ENCODE assay signal across 10 mouse cellular contexts in the genomic region with DNA sequence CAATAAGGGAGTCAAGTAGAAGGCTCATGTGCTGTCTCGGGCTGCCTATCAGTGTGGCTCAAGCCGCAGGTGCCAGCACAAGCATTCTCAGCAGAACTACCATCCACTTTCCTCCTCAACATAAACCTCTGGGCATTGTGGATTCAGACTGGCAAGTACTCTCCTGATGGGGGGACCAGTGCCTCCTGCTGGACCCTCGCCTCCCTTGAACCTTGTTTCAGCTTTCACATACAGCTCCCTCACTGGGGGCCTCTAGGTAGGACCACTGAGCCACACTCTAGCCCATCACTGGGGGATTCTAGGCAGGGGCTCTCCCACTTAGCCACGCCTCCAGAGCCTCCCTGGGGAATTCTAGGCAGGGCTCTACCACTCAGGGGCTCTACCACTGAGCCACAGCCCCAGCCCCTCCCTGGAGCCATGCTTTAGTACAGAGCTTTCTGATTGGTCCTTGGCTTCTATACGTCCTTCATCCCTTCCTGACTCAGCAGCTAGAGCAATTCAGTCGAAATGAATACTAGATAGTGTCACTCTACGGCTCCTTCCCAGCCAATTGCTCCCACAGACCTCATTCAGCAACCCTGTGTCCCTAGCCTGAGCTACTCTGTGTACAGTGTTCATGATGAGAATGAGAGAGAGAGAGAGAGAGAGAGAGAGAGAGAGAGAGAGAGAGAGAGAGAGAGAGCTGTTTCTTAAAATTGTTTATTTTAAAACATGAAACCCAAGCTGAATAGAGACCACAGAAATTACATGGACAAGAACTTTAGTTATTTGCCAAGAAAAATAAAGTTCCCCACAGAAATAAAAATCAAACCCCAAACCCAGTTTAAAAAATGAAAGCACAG. TPM values are rescaled to one million over a fixed set of nuclear protein-coding genes. Genes with fewer than 3 reads are reported as not detected.
DNase-seq lines count a peak whose midpoint lies in the region; ATAC-seq and TF ChIP-seq lines count a peak whose summit lies in the region.
"Had no signal": no experiment of that assay in that cellular context is flagged by ENCODE, and none has a peak within 500 bp of the region (broad histone marks: within the 10 kb centered on the region; RNA-seq: fewer than 3 reads in every experiment).

No protein-coding gene starts in this region.

- TF ChIP-seq CTCF in midbrain, postnatal 0 days (IDR thresholded peaks at IDR 0.05) = peak; percentile 43

- H3K9ac ChIP-seq in midbrain, postnatal 0 days (replicated peaks; ENCODE audit: low read length, poor library complexity, severe bottlenecking) = no peak overlapping the region
- no peak overlapping the region for H3K9ac ChIP-seq in liver, embryonic 12.5 days

- peaks cover 40% of the 10 kb centered on the region for H3K4me1 ChIP-seq in hindbrain, embryonic 10.5 days (replicated peaks)
- H3K4me1 ChIP-seq in midbrain, postnatal 0 days (ENCODE audit: insufficient read depth, low read length) = 0 out of 2 replicates have a peak, but pooled peaks cover 3% of the 10 kb centered on the region
- peaks cover 46% of the 10 kb centered on the region for H3K4me1 ChIP-seq in liver, embryonic 12.5 days

- H3K27me3 ChIP-seq in hindbrain, embryonic 10.5 days (ENCODE audit: insufficient read depth, poor library complexity, severe bottlenecking) = no peaks in the 10 kb centered on the region
- no peaks in the 10 kb centered on the region for H3K27me3 ChIP-seq in midbrain, postnatal 0 days (ENCODE audit: insufficient read depth, low read length)
- H3K27me3 ChIP-seq in liver, embryonic 12.5 days (replicated peaks) = no peaks in the 10 kb centered on the region
- H3K27me3 ChIP-seq: Patski had no signal

- no peaks in the 10 kb centered on the region for H3K9me3 ChIP-seq in hindbrain, embryonic 10.5 days
- no peaks in the 10 kb centered on the region for H3K9me3 ChIP-seq in midbrain, postnatal 0 days (ENCODE audit: low read length)
- no peaks in the 10 kb centered on the region for H3K9me3 ChIP-seq in liver, embryonic 12.5 days (replicated peaks)

- DNase-seq in layer of hippocampus, adult 9-11 months = peak; percentile 17
- no peak for DNase-seq in layer of hippocampus, adult 9-10 months (ENCODE audit: low spot score)
- peak; percentile 33 for DNase-seq in embryo, embryonic 10.5 days (ENCODE audit: low spot score)
- DNase-seq in hindbrain, embryonic 10.5 days (ENCODE audit: low spot score) = peak; percentile 39
- peak; percentile 47 for DNase-seq in midbrain, postnatal 0 days (ENCODE audit: low spot score)
- no peak for DNase-seq in adipocyte (ENCODE audit: low spot score)
- DNase-seq in urinary bladder, postnatal 14 days (ENCODE audit: low spot score) = no peak

- no peak overlapping the region for H3K4me3 ChIP-seq in hindbrain, embryonic 10.5 days
- no peak overlapping the region for H3K4me3 ChIP-seq in midbrain, postnatal 0 days (ENCODE audit: low read depth, low read length)
- no peak overlapping the region for H3K4me3 ChIP-seq in liver, embryonic 12.5 days

- peak overlapping the region; percentile 45; the same call in 1 of the 2 replicates for H3K27ac ChIP-seq in hindbrain, embryonic 10.5 days
- peak overlapping the region; percentile 32; the same call in 1 of the 2 replicates for H3K27ac ChIP-seq in midbrain, postnatal 0 days (ENCODE audit: low read depth, low read length)
- H3K27ac ChIP-seq in liver, embryonic 12.5 days = no peak overlapping the region

- H3K36me3 ChIP-seq in hindbrain, embryonic 10.5 days = peaks cover 70% of the 10 kb centered on the region
- H3K36me3 ChIP-seq in midbrain, postnatal 0 days (ENCODE audit: insufficient read depth, low read length) = peaks cover 32% of the 10 kb centered on the region
- H3K36me3 ChIP-seq in liver, embryonic 12.5 days = peaks cover 39% of the 10 kb centered on the region

- no peak overlapping the region for H3K4me2 ChIP-seq in midbrain, postnatal 0 days (ENCODE audit: low read depth, low read length, poor library complexity, severe bottlenecking)
- H3K4me2 ChIP-seq in liver, embryonic 12.5 days = no peak overlapping the region

- ATAC-seq in midbrain, postnatal 0 days (ENCODE audit: low FRiP score) = 0 out of 2 replicates have a peak, but pooled peaks have one; percentile 6
- ATAC-seq in liver, embryonic 12.5 days = no peak
- ATAC-seq: Patski had no signal

- WGBS in hindbrain, embryonic 10.5 days = 66% methylated on average over 7 of the region's 7 CpGs
- WGBS in midbrain, postnatal 0 days = 52% methylated on average over 7 of the region's 7 CpGs
- WGBS in liver, embryonic 12.5 days (ENCODE audit: insufficient replicate concordance) = 42% methylated on average over 7 of the region's 7 CpGs

RNA-seq across cellular contexts. Expression of gene Lfng, which starts 13.0 kb away (rescaled TPM):
- polyA plus RNA-seq in hindbrain, embryonic 10.5 days (2016; fragmentation: Nextera tagmentation; extraction: Ambion mirVana) = 40.9 and 51.2 TPM in 2 replicates
- 55.6 and 56.6 TPM in 2 replicates for total RNA-seq in midbrain, postnatal 0 days (2014; rRNA removed)
- 20.1 and 22.5 TPM in 2 replicates for polyA plus RNA-seq in midbrain, postnatal 0 days (2015; fragmentation: Nextera tagmentation; extraction: Ambion mirVana)
- 7.4 and 8.3 TPM in 2 replicates for polyA plus RNA-seq in liver, embryonic 12.5 days (2016; fragmentation: Nextera tagmentation; extraction: Ambion mirVana)

RNA-seq across cellular contexts. Expression of gene Ttyh3, which starts 28.7 kb away (rescaled TPM):
- 32.1 and 52.5 TPM in 2 replicates for polyA plus RNA-seq in hindbrain, embryonic 10.5 days (2016; fragmentation: Nextera tagmentation; extraction: Ambion mirVana)
- total RNA-seq in midbrain, postnatal 0 days (2014; rRNA removed) = 196 and 204 TPM in 2 replicates
- 52.0 and 56.6 TPM in 2 replicates for polyA plus RNA-seq in midbrain, postnatal 0 days (2015; fragmentation: Nextera tagmentation; extraction: Ambion mirVana)
- 13.0 and 15.6 TPM in 2 replicates for polyA plus RNA-seq in liver, embryonic 12.5 days (2016; fragmentation: Nextera tagmentation; extraction: Ambion mirVana)

RNA-seq across cellular contexts. Expression of gene Grifin, which starts 55.2 kb away (rescaled TPM):
- not detected in 2 replicates for polyA plus RNA-seq in hindbrain, embryonic 10.5 days (2016; fragmentation: Nextera tagmentation; extraction: Ambion mirVana)
- total RNA-seq in midbrain, postnatal 0 days (2014; rRNA removed) = not detected in 2 replicates
- polyA plus RNA-seq in midbrain, postnatal 0 days (2015; fragmentation: Nextera tagmentation; extraction: Ambion mirVana) = 0.39 TPM in 1 of 2 replicates, not detected in the other
- polyA plus RNA-seq in liver, embryonic 12.5 days (2016; fragmentation: Nextera tagmentation; extraction: Ambion mirVana) = 6.3 and 7.8 TPM in 2 replicates
- polyA plus RNA-seq: gonadal fat pad, adult 2 months had no signal

Comparison
In these comparisons a context has a peak if more than half of its experiments do, and no peak if none do; other contexts are left out.
1. DNase-seq: peak in layer of hippocampus, adult 9-11 months (single experiment), embryo, embryonic 10.5 days (single experiment), hindbrain, embryonic 10.5 days (single experiment) and midbrain, postnatal 0 days (single experiment); none in layer of hippocampus, adult 9-10 months (single experiment), adipocyte (single experiment) and urinary bladder, postnatal 14 days (single experiment).